8 mouse cellular contexts compared by ENCODE assay signal in genomic region chr11:95521563-95521962, GRCm38 (mm10). TPM values are rescaled to one million over a fixed set of nuclear protein-coding genes. Genes with fewer than 3 reads are reported as not detected.
DNase-seq lines count a peak whose midpoint lies in the region; ATAC-seq and TF ChIP-seq lines count a peak whose summit lies in the region.

No protein-coding gene starts in this region.

- ATAC-seq in embryonic facial prominence, embryonic 15.5 days (ENCODE audit: insufficient number of reproducible peaks, low FRiP score, low TSS enrichment, low read depth): 0 out of 2 replicates have a peak, but pooled peaks have one; percentile 21
- ATAC-seq in heart, embryonic 12.5 days (ENCODE audit: insufficient number of reproducible peaks, low FRiP score): 0 out of 2 replicates have a peak, but pooled peaks have one; percentile 31
- ATAC-seq in kidney, embryonic 15.5 days (replicated peaks; ENCODE audit: low FRiP score): peak; percentile 57
- ATAC-seq in limb, embryonic 15.5 days (ENCODE audit: insufficient number of reproducible peaks, low FRiP score, low TSS enrichment, low read depth): 0 out of 2 replicates have a peak, but pooled peaks have one; percentile 18
- ATAC-seq in midbrain, postnatal 0 days (ENCODE audit: low FRiP score): 0 out of 2 replicates have a peak, but pooled peaks have one; percentile 41

- peak; percentile 76 for DNase-seq in A20 (ENCODE audit: low read depth, low spot score)
- DNase-seq in midbrain, postnatal 0 days (ENCODE audit: low spot score): peak; percentile 82
- peak; percentile 22 to 49 for DNase-seq in spleen, postnatal 36 days (ENCODE audit: low spot score in 2 of 2)

- TF ChIP-seq CTCF in bone marrow, adult 2 months (IDR thresholded peaks at IDR 0.05; ENCODE audit: control insufficient read depth, insufficient read depth, low read length): peak; percentile 79
- peak; percentile 95 for TF ChIP-seq CTCF in midbrain, postnatal 0 days (IDR thresholded peaks at IDR 0.05)

- no peaks in the 10 kb centered on the region for H3K36me3 ChIP-seq in embryonic facial prominence, embryonic 15.5 days
- no peaks in the 10 kb centered on the region for H3K36me3 ChIP-seq in heart, embryonic 12.5 days
- H3K36me3 ChIP-seq in kidney, embryonic 15.5 days: no peaks in the 10 kb centered on the region
- H3K36me3 ChIP-seq in limb, embryonic 15.5 days: no peaks in the 10 kb centered on the region
- no peaks in the 10 kb centered on the region for H3K36me3 ChIP-seq in midbrain, postnatal 0 days (ENCODE audit: insufficient read depth, low read length)

- H3K4me2 ChIP-seq in embryonic facial prominence, embryonic 15.5 days (replicated peaks): peak overlapping the region; percentile 45
- H3K4me2 ChIP-seq in heart, embryonic 12.5 days: peak overlapping the region; percentile 65
- H3K4me2 ChIP-seq in kidney, embryonic 15.5 days: peak overlapping the region; percentile 58
- H3K4me2 ChIP-seq in limb, embryonic 15.5 days: peak overlapping the region; percentile 42
- H3K4me2 ChIP-seq in midbrain, postnatal 0 days (ENCODE audit: low read depth, low read length, poor library complexity, severe bottlenecking): peak overlapping the region; percentile 29

- no peaks in the 10 kb centered on the region for H3K9me3 ChIP-seq in embryonic facial prominence, embryonic 15.5 days (replicated peaks)
- no peaks in the 10 kb centered on the region for H3K9me3 ChIP-seq in heart, embryonic 12.5 days (replicated peaks)
- H3K9me3 ChIP-seq in kidney, embryonic 15.5 days (replicated peaks): no peaks in the 10 kb centered on the region
- no peaks in the 10 kb centered on the region for H3K9me3 ChIP-seq in limb, embryonic 15.5 days
- no peaks in the 10 kb centered on the region for H3K9me3 ChIP-seq in midbrain, postnatal 0 days (ENCODE audit: low read length)

- 2% methylated on average over 13 of the region's 13 CpGs for WGBS in bone marrow, adult 2 months
- under 1% methylated on average over 13 of the region's 13 CpGs for WGBS in embryonic facial prominence, embryonic 15.5 days
- 1% methylated on average over 13 of the region's 13 CpGs for WGBS in heart, embryonic 12.5 days
- 3% methylated on average over 13 of the region's 13 CpGs for WGBS in kidney, embryonic 15.5 days
- WGBS in limb, embryonic 15.5 days: 0% methylated on average over 13 of the region's 13 CpGs
- WGBS in midbrain, postnatal 0 days: under 1% methylated on average over 13 of the region's 13 CpGs

- H3K27ac ChIP-seq in bone marrow, adult 2 months (ENCODE audit: control insufficient read depth, insufficient read depth, low read depth, low read length, poor library complexity): no peak overlapping the region
- no peak overlapping the region for H3K27ac ChIP-seq in embryonic facial prominence, embryonic 15.5 days (replicated peaks)
- no peak overlapping the region for H3K27ac ChIP-seq in heart, embryonic 12.5 days (ENCODE audit: poor library complexity, severe bottlenecking)
- no peak overlapping the region for H3K27ac ChIP-seq in kidney, embryonic 15.5 days
- no peak overlapping the region for H3K27ac ChIP-seq in limb, embryonic 15.5 days
- H3K27ac ChIP-seq in midbrain, postnatal 0 days (ENCODE audit: low read depth, low read length): no peak overlapping the region

- H3K27me3 ChIP-seq in embryonic facial prominence, embryonic 15.5 days: no peaks in the 10 kb centered on the region
- H3K27me3 ChIP-seq in heart, embryonic 12.5 days (replicated peaks): peaks cover 31% of the 10 kb centered on the region
- H3K27me3 ChIP-seq in kidney, embryonic 15.5 days: peaks cover 24% of the 10 kb centered on the region
- H3K27me3 ChIP-seq in limb, embryonic 15.5 days: peaks cover 3% of the 10 kb centered on the region; the same call in 1 of the 2 replicates
- H3K27me3 ChIP-seq in midbrain, postnatal 0 days (ENCODE audit: insufficient read depth, low read length): no peaks in the 10 kb centered on the region

- TF ChIP-seq POLR2A in bone marrow, adult 2 months (IDR thresholded peaks at IDR 0.05; ENCODE audit: borderline replicate concordance, control insufficient read depth, low read depth, low read length): no peak

- no peak overlapping the region for H3K4me3 ChIP-seq in bone marrow, adult 2 months (replicated peaks; ENCODE audit: control insufficient read depth, low read depth, low read length)
- peak overlapping the region; percentile 31 for H3K4me3 ChIP-seq in embryonic facial prominence, embryonic 15.5 days (replicated peaks)
- peak overlapping the region; percentile 19 for H3K4me3 ChIP-seq in heart, embryonic 12.5 days
- H3K4me3 ChIP-seq in kidney, embryonic 15.5 days (replicated peaks): peak overlapping the region; percentile 31
- H3K4me3 ChIP-seq in limb, embryonic 15.5 days: peak overlapping the region; percentile 27
- no peak overlapping the region for H3K4me3 ChIP-seq in midbrain, postnatal 0 days (ENCODE audit: low read depth, low read length)

- no peak overlapping the region for H3K9ac ChIP-seq in embryonic facial prominence, embryonic 15.5 days
- no peak overlapping the region for H3K9ac ChIP-seq in heart, embryonic 12.5 days
- H3K9ac ChIP-seq in kidney, embryonic 15.5 days: peak overlapping the region; percentile 18; the same call in 1 of the 2 replicates
- no peak overlapping the region for H3K9ac ChIP-seq in limb, embryonic 15.5 days
- H3K9ac ChIP-seq in midbrain, postnatal 0 days (replicated peaks; ENCODE audit: low read length, poor library complexity, severe bottlenecking): no peak overlapping the region

- peaks cover 2% of the 10 kb centered on the region; the same call in 1 of the 2 replicates for H3K4me1 ChIP-seq in bone marrow, adult 2 months (ENCODE audit: control insufficient read depth, insufficient read depth, low read length)
- H3K4me1 ChIP-seq in embryonic facial prominence, embryonic 15.5 days: peaks cover 25% of the 10 kb centered on the region
- H3K4me1 ChIP-seq in heart, embryonic 12.5 days (replicated peaks): peaks cover 12% of the 10 kb centered on the region
- peaks cover 37% of the 10 kb centered on the region for H3K4me1 ChIP-seq in kidney, embryonic 15.5 days
- peaks cover 26% of the 10 kb centered on the region for H3K4me1 ChIP-seq in limb, embryonic 15.5 days
- no peaks in the 10 kb centered on the region for H3K4me1 ChIP-seq in midbrain, postnatal 0 days (ENCODE audit: insufficient read depth, low read length)

RNA-seq across cellular contexts. Expression of gene Nxph3, which starts 7.2 kb away (rescaled TPM):
- not detected in 2 replicates for polyA plus RNA-seq in bone marrow, adult 2 months (2011; ENCODE audit: insufficient read depth, insufficient read length, low replicate concordance, missing spikeins)
- 1.2 and 1.8 TPM in 2 replicates for polyA plus RNA-seq in embryonic facial prominence, embryonic 15.5 days (2015; fragmentation: Nextera tagmentation; extraction: Ambion mirVana)
- polyA plus RNA-seq in heart, embryonic 12.5 days (2016; fragmentation: Nextera tagmentation; extraction: Ambion mirVana): 0.40 and 0.43 TPM in 2 replicates
- 0.32 and 0.40 TPM in 2 replicates for polyA plus RNA-seq in kidney, embryonic 15.5 days (2015; fragmentation: Nextera tagmentation; extraction: Ambion mirVana)
- 0.69 and 0.70 TPM in 2 replicates for polyA plus RNA-seq in limb, embryonic 15.5 days (2015; fragmentation: Nextera tagmentation; extraction: Ambion mirVana)
- total RNA-seq in midbrain, postnatal 0 days (2014; rRNA removed): 22.3 and 22.8 TPM in 2 replicates
- polyA plus RNA-seq in midbrain, postnatal 0 days (2015; fragmentation: Nextera tagmentation; extraction: Ambion mirVana): 5.1 and 5.6 TPM in 2 replicates

Comparison
In these comparisons a context has a peak if more than half of its experiments do, and no peak if none do; other contexts are left out.
1. H3K4me3 ChIP-seq: peak in embryonic facial prominence, embryonic 15.5 days (single experiment), heart, embryonic 12.5 days (single experiment), kidney, embryonic 15.5 days (single experiment) and limb, embryonic 15.5 days (single experiment); none in bone marrow, adult 2 months (single experiment) and midbrain, postnatal 0 days (single experiment).
2. Peak in every context shown above with its lines, with median percentiles within 50 percentile points of each other: DNase-seq, ATAC-seq and H3K4me2 ChIP-seq.